ENCODE assay signal across 21 mouse cellular contexts in genomic region chr5:65194441-65194840, GRCm38 (mm10). TPM values are rescaled to one million over a fixed set of nuclear protein-coding genes. Genes with fewer than 3 reads are reported as not detected.
DNase-seq lines count a peak whose midpoint lies in the region; ATAC-seq and TF ChIP-seq lines count a peak whose summit lies in the region.
"Had no signal": no experiment of that assay in that cellular context is flagged by ENCODE, and none has a peak within 500 bp of the region (broad histone marks: within the 10 kb centered on the region; RNA-seq: fewer than 3 reads in every experiment).

No protein-coding gene starts in this region.

- intact Hi-C loops in heart, adult 2 months (cut with DNase I): no loop called here

- no peak overlapping the region for H3K27ac ChIP-seq in heart, adult 2 months
- peak overlapping the region; percentile 89 for H3K27ac ChIP-seq in olfactory bulb, adult 2 months (ENCODE audit: insufficient read depth, low read depth, low read length)
- no peak overlapping the region for H3K27ac ChIP-seq in hindbrain, embryonic 12.5 days
- H3K27ac ChIP-seq: embryonic facial prominence, embryonic 13.5 days; heart, embryonic 13.5 days; hindbrain, embryonic 14.5 days; stomach, embryonic 15.5 days had no signal

- no peaks in the 10 kb centered on the region for H3K36me3 ChIP-seq in heart, adult 2 months (ENCODE audit: control insufficient read depth, insufficient read depth, low read length)
- H3K36me3 ChIP-seq in hindbrain, embryonic 12.5 days: no peaks in the 10 kb centered on the region
- H3K36me3 ChIP-seq: embryonic facial prominence, embryonic 13.5 days; G1E; heart, embryonic 13.5 days; stomach, embryonic 15.5 days had no signal

- no peaks in the 10 kb centered on the region for H3K79me2 ChIP-seq in heart, adult 2 months (replicated peaks; ENCODE audit: control insufficient read depth, insufficient read depth, low read length)

- TF ChIP-seq CTCF in heart, adult 2 months (IDR thresholded peaks at IDR 0.05): no peak
- no peak for TF ChIP-seq CTCF in olfactory bulb, adult 2 months (IDR thresholded peaks at IDR 0.05; ENCODE audit: insufficient read depth, low read depth, low read length)

- WGBS in heart, adult 2 months: 75% methylated on average over 9 of the region's 9 CpGs
- WGBS in olfactory bulb, adult 2 months: 47% methylated on average over 9 of the region's 9 CpGs
- WGBS in hindbrain, embryonic 12.5 days: 93% methylated on average over 9 of the region's 9 CpGs

- H3K27me3 ChIP-seq in heart, adult 2 months (ENCODE audit: control insufficient read depth, insufficient read depth, low read length): no peaks in the 10 kb centered on the region
- no peaks in the 10 kb centered on the region for H3K27me3 ChIP-seq in hindbrain, embryonic 12.5 days
- H3K27me3 ChIP-seq: embryonic facial prominence, embryonic 13.5 days; heart, embryonic 13.5 days; megakaryocyte, embryonic 14.5 days; stomach, embryonic 15.5 days had no signal

- no peak for TF ChIP-seq POLR2A in heart, adult 2 months (IDR thresholded peaks at IDR 0.05; ENCODE audit: insufficient read depth, low read depth, low read length)
- no peak for TF ChIP-seq POLR2A in olfactory bulb, adult 2 months (IDR thresholded peaks at IDR 0.05; ENCODE audit: insufficient read depth, low read depth, low read length)

- H3K4me3 ChIP-seq in heart, adult 2 months: no peak overlapping the region
- H3K4me3 ChIP-seq in olfactory bulb, adult 2 months (ENCODE audit: insufficient read depth, low read depth, low read length): no peak overlapping the region
- no peak overlapping the region for H3K4me3 ChIP-seq in hindbrain, embryonic 12.5 days
- H3K4me3 ChIP-seq: embryonic facial prominence, embryonic 13.5 days; heart, embryonic 13.5 days; megakaryocyte, embryonic 14.5 days; stomach, embryonic 15.5 days had no signal

- H3K9me3 ChIP-seq in hindbrain, embryonic 12.5 days (replicated peaks): no peaks in the 10 kb centered on the region; the same call in 1 of the 2 replicates
- H3K9me3 ChIP-seq: stomach, embryonic 15.5 days had no signal

- no peaks in the 10 kb centered on the region for H3K4me1 ChIP-seq in heart, adult 2 months (ENCODE audit: control insufficient read depth, insufficient read depth, low read length)
- H3K4me1 ChIP-seq in olfactory bulb, adult 2 months (ENCODE audit: control insufficient read depth, insufficient read depth, low read length): peaks cover 2% of the 10 kb centered on the region; the same call in 1 of the 2 replicates
- H3K4me1 ChIP-seq in hindbrain, embryonic 12.5 days: no peaks in the 10 kb centered on the region
- H3K4me1 ChIP-seq: embryonic facial prominence, embryonic 13.5 days; stomach, embryonic 15.5 days had no signal

- H3K9ac ChIP-seq in heart, adult 2 months (ENCODE audit: low read depth, low read length): no peak overlapping the region
- no peak overlapping the region for H3K9ac ChIP-seq in hindbrain, embryonic 12.5 days
- H3K9ac ChIP-seq: embryonic facial prominence, embryonic 13.5 days; heart, embryonic 13.5 days; hindbrain, embryonic 14.5 days; stomach, embryonic 15.5 days had no signal

- H3K4me2 ChIP-seq in hindbrain, embryonic 12.5 days (replicated peaks): no peak overlapping the region
- H3K4me2 ChIP-seq: embryonic facial prominence, embryonic 13.5 days; heart, embryonic 13.5 days; hindbrain, embryonic 14.5 days; stomach, embryonic 15.5 days had no signal

- ATAC-seq in hindbrain, embryonic 12.5 days (ENCODE audit: low FRiP score): no peak
- ATAC-seq: forebrain, embryonic 16.5 days had no signal

- no peak for TF ChIP-seq EP300 in heart, adult 2 months (IDR thresholded peaks at IDR 0.05; ENCODE audit: insufficient read depth, low read depth, low read length)

- peak; percentile 82 for DNase-seq in heart, adult 11 months
- no peak for DNase-seq in heart, adult 2 months
- peak; percentile 57 for DNase-seq in right cerebral cortex, adult 18-20 months
- DNase-seq in right cerebral cortex, postnatal 10 days (ENCODE audit: low spot score in 2 of 2): no peak
- DNase-seq in Muller cell, postnatal 12 days (ENCODE audit: inconsistent ontology term): peak; percentile 42
- no peak for DNase-seq in spleen, postnatal 36 days (ENCODE audit: low spot score in 2 of 2)
- DNase-seq: adrenal gland, adult 8-10 months; cerebellum, postnatal 10 days; kidney, postnatal 36 days; layer of hippocampus, adult 9-11 months; liver; thymus, adult 2 months had no signal

RNA-seq across cellular contexts. Expression of gene Wdr19, which starts 5.1 kb away (rescaled TPM):
- 1 to 10 TPM; 1.2 to 1.9 TPM for total RNA-seq in heart, adult 2 months (2021)
- polyA plus RNA-seq in heart, adult 2 months (2012; rRNA removed): 1.4 and 1.7 TPM in 2 replicates
- not detected in 2 replicates for polyA plus RNA-seq in olfactory bulb, adult 2 months (2012; ENCODE audit: insufficient read depth, insufficient read length, low replicate concordance, missing spikeins)
- polyA plus RNA-seq in hindbrain, embryonic 12.5 days (2016; fragmentation: Nextera tagmentation; extraction: Ambion mirVana): 16.4 and 18.7 TPM in 2 replicates

Comparison
In these comparisons a context has a peak if more than half of its experiments do, and no peak if none do; other contexts are left out.
1. DNase-seq: peak in heart, adult 11 months (single experiment), right cerebral cortex, adult 18-20 months (single experiment) and Muller cell, postnatal 12 days (single experiment); none in heart, adult 2 months (0 of 2), right cerebral cortex, postnatal 10 days (0 of 2) and spleen, postnatal 36 days (0 of 2).